In the genomic region with DNA sequence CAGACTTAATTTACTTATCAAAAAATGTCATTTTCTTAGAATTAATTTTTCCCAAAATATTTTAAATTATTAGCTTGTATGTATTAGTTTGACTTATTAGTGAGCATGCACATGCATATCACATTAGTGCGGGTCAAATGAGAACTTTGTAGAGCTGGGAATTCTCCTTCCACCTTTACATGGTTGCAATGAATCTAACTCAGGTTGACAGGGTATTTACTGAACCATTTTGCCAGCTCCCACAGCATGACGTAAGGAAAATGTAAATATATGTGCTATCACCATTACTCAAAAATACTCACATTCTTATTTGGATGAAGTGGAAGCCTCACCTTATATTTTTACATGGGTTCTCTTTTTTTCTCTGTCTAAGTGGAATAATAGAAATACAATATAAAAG, we compare ENCODE assay signal across 25 mouse cellular contexts.
"Had no signal": no experiment of that assay in that cellular context is flagged by ENCODE, and none has a peak within 500 bp of the region (broad histone marks: within the 10 kb centered on the region; RNA-seq: fewer than 3 reads in every experiment).

No protein-coding gene starts in this region.

- DNase-seq: gastrocnemius, adult 2 months; gastrocnemius, postnatal 10 days; gastrocnemius, postnatal 25 days; heart, adult 18-20 months; heart, postnatal 10 days; heart, postnatal 4 days; kidney, adult 18-20 months; kidney, adult 8-10 months; kidney, postnatal 10 days; kidney, postnatal 25 days; kidney, postnatal 4 days; liver had no signal

- H3K4me1 ChIP-seq: heart, embryonic 10.5 days; heart, embryonic 12.5 days; hindbrain, embryonic 10.5 days; hindbrain, embryonic 13.5 days; hindbrain, embryonic 15.5 days; intestine, embryonic 15.5 days; limb, embryonic 10.5 days; limb, embryonic 12.5 days had no signal

- H3K4me3 ChIP-seq: gastrocnemius, adult 2 months; heart, embryonic 10.5 days; heart, embryonic 12.5 days; hindbrain, embryonic 10.5 days; hindbrain, embryonic 13.5 days; hindbrain, embryonic 15.5 days; intestine, embryonic 15.5 days; layer of hippocampus, adult 2 months; left cerebral cortex, adult 2 months; limb, embryonic 10.5 days; limb, embryonic 12.5 days had no signal

- H3K9me3 ChIP-seq: heart, embryonic 10.5 days; heart, embryonic 12.5 days; hindbrain, embryonic 10.5 days; hindbrain, embryonic 13.5 days; hindbrain, embryonic 15.5 days; intestine, embryonic 15.5 days; limb, embryonic 10.5 days; limb, embryonic 12.5 days had no signal

- H3K27ac ChIP-seq: gastrocnemius, adult 2 months; heart, embryonic 10.5 days; hindbrain, embryonic 10.5 days; hindbrain, embryonic 13.5 days; hindbrain, embryonic 15.5 days; intestine, embryonic 15.5 days; layer of hippocampus, adult 2 months; left cerebral cortex, adult 2 months; limb, embryonic 10.5 days; limb, embryonic 12.5 days had no signal

- H3K36me3 ChIP-seq: heart, embryonic 10.5 days; heart, embryonic 12.5 days; hindbrain, embryonic 10.5 days; hindbrain, embryonic 13.5 days; hindbrain, embryonic 15.5 days; intestine, embryonic 15.5 days; limb, embryonic 10.5 days; limb, embryonic 12.5 days had no signal

- H3K9ac ChIP-seq: heart, embryonic 12.5 days; hindbrain, embryonic 13.5 days; hindbrain, embryonic 15.5 days; intestine, embryonic 15.5 days; limb, embryonic 12.5 days had no signal

- ATAC-seq: inflammation-experienced regulatory T-cells, adult 6 months; intestine, embryonic 15.5 days; intestine, postnatal 0 days had no signal

- H3K27me3 ChIP-seq: heart, embryonic 12.5 days; hindbrain, embryonic 13.5 days; hindbrain, embryonic 15.5 days; intestine, embryonic 15.5 days; limb, embryonic 12.5 days had no signal

- H3K4me2 ChIP-seq: heart, embryonic 12.5 days; hindbrain, embryonic 13.5 days; hindbrain, embryonic 15.5 days; intestine, embryonic 15.5 days; limb, embryonic 12.5 days; liver, embryonic 11.5 days had no signal
